ENCODE assay signal across 8 mouse cellular contexts in genomic region chr4:48225173-48225572, GRCm38 (mm10). TPM values are rescaled to one million over a fixed set of nuclear protein-coding genes. Genes with fewer than 3 reads are reported as not detected.
DNase-seq lines count a peak whose midpoint lies in the region; ATAC-seq and TF ChIP-seq lines count a peak whose summit lies in the region.

No protein-coding gene starts in this region.

- no peak overlapping the region for H3K27ac ChIP-seq in gastrocnemius, adult 2 months
- H3K27ac ChIP-seq in limb, embryonic 12.5 days, result no peak overlapping the region
- no peak overlapping the region for H3K27ac ChIP-seq in midbrain, embryonic 16.5 days (ENCODE audit: low read length)

- intact Hi-C loops in gastrocnemius, adult 2 months (cut with DNase I), result loop anchor here (1.0 to 5.0 kb wide), 2 partner anchors 52 to 156 kb away; partner anchors contain the start of genes Erp44 and Invs

- WGBS in limb, embryonic 12.5 days, result 29% methylated on average over 2 of the region's 2 CpGs
- WGBS in midbrain, embryonic 16.5 days, result 19% methylated on average over 2 of the region's 2 CpGs

- no peaks in the 10 kb centered on the region for H3K9me3 ChIP-seq in limb, embryonic 12.5 days
- no peaks in the 10 kb centered on the region for H3K9me3 ChIP-seq in midbrain, embryonic 16.5 days (replicated peaks; ENCODE audit: control insufficient read depth, low read length, poor library complexity, severe bottlenecking)

- DNase-seq in urinary bladder, adult 18-20 months (ENCODE audit: low spot score in 2 of 2), result peak; percentile 46 to 52
- no peak for DNase-seq in urinary bladder, postnatal 10 days (ENCODE audit: low spot score)
- peak; percentile 73 for DNase-seq in cerebellum, adult 9-11 months
- peak; percentile 72 for DNase-seq in gastrocnemius, adult 2 months
- peak; percentile 39 to 76 for DNase-seq in kidney, adult 8-10 months
- peak; percentile 69 for DNase-seq in splenic B cell, adult 2 months (ENCODE audit: low read depth, low spot score)

- 0 out of 2 replicates have a peak, but pooled peaks cover 1% of the 10 kb centered on the region for H3K36me3 ChIP-seq in limb, embryonic 12.5 days
- H3K36me3 ChIP-seq in midbrain, embryonic 16.5 days (ENCODE audit: control insufficient read depth, insufficient read depth, low read length), result no peaks in the 10 kb centered on the region
- peaks cover 3% of the 10 kb centered on the region; the same call in 1 of the 2 replicates for H3K36me3 ChIP-seq in splenic B cell, adult 2 months (ENCODE audit: control insufficient read depth, insufficient read depth, low read length, poor library complexity, severe bottlenecking)

- peak; percentile 37; the same call in 1 of the 2 replicates for ATAC-seq in limb, embryonic 12.5 days (ENCODE audit: insufficient number of reproducible peaks, insufficient read depth, low FRiP score, low TSS enrichment, low read depth)
- ATAC-seq in midbrain, embryonic 16.5 days, result 0 out of 2 replicates have a peak, but pooled peaks have one; percentile 11

- no peaks in the 10 kb centered on the region for H3K27me3 ChIP-seq in limb, embryonic 12.5 days
- H3K27me3 ChIP-seq in midbrain, embryonic 16.5 days (ENCODE audit: control insufficient read depth, insufficient read depth, low read depth, low read length), result no peaks in the 10 kb centered on the region
- H3K27me3 ChIP-seq in splenic B cell, adult 2 months (ENCODE audit: control insufficient read depth, insufficient read depth, low read length, poor library complexity, severe bottlenecking), result no peaks in the 10 kb centered on the region

- H3K4me2 ChIP-seq in limb, embryonic 12.5 days, result no peak overlapping the region
- H3K4me2 ChIP-seq in midbrain, embryonic 16.5 days (ENCODE audit: low read length), result no peak overlapping the region

- peak; percentile 99 for TF ChIP-seq CTCF in gastrocnemius, adult 2 months (IDR thresholded peaks at IDR 0.05)

- H3K4me3 ChIP-seq in gastrocnemius, adult 2 months, result no peak overlapping the region
- no peak overlapping the region for H3K4me3 ChIP-seq in limb, embryonic 12.5 days (replicated peaks)
- H3K4me3 ChIP-seq in midbrain, embryonic 16.5 days (ENCODE audit: low read depth, low read length), result no peak overlapping the region

- no peak overlapping the region for H3K9ac ChIP-seq in limb, embryonic 12.5 days (replicated peaks)
- H3K9ac ChIP-seq in midbrain, embryonic 16.5 days (ENCODE audit: low read depth, low read length), result no peak overlapping the region

- no peaks in the 10 kb centered on the region for H3K4me1 ChIP-seq in limb, embryonic 12.5 days (replicated peaks)
- no peaks in the 10 kb centered on the region for H3K4me1 ChIP-seq in midbrain, embryonic 16.5 days (ENCODE audit: control insufficient read depth, insufficient read depth, low read length)

RNA-seq across cellular contexts. Expression of gene Erp44, which starts 54.2 kb away (rescaled TPM):
- total RNA-seq in gastrocnemius, adult 2 months (2021), result 10 to 100 TPM; 29.8 to 31.9 TPM
- 71.0 and 71.9 TPM in 2 replicates for polyA plus RNA-seq in limb, embryonic 12.5 days (2016; fragmentation: Nextera tagmentation; extraction: Ambion mirVana)
- polyA plus RNA-seq in midbrain, embryonic 16.5 days (2015; fragmentation: Nextera tagmentation; extraction: Ambion mirVana), result 61.2 and 65.2 TPM in 2 replicates

RNA-seq across cellular contexts. Expression of gene Invs, which starts 54.4 kb away (rescaled TPM):
- total RNA-seq in gastrocnemius, adult 2 months (2021), result 1 to 10 TPM; 2.5 to 2.8 TPM
- 12.0 and 12.6 TPM in 2 replicates for polyA plus RNA-seq in limb, embryonic 12.5 days (2016; fragmentation: Nextera tagmentation; extraction: Ambion mirVana)
- 6.6 and 8.1 TPM in 2 replicates for polyA plus RNA-seq in midbrain, embryonic 16.5 days (2015; fragmentation: Nextera tagmentation; extraction: Ambion mirVana)
